Mouse (Mus musculus) kidney, embryonic 15.5 days (tissue): ENCODE results near the gene B3gnt8. TPM values are rescaled to one million over a fixed set of nuclear protein-coding genes. Genes with fewer than 3 reads are reported as not detected.
A peak's percentile ranks its signal among the peaks of the same experiment; 100 is the strongest.

Experiments
- ATAC-seq: fragments of 200-750 bp; cut with Nextera tagmentation; replicated peaks from 2 replicates; pipeline ENCODE4 v1.8.0; 2017; ENCODE audit warnings: moderate TSS enrichment; ENCODE audit not compliant: low FRiP score
- H3K27ac ChIP-seq: fragments of 300-500 bp; sonication (generic); 2 replicates; pipeline ENCODE4 v1.5.1; 2015; ENCODE audit warnings: mild to moderate bottlenecking, inconsistent platforms
- H3K27me3 ChIP-seq: fragments of 300-500 bp; sonication (generic); 2 replicates; pipeline ENCODE4 v1.6.1; 2015; ENCODE audit warnings: inconsistent platforms
- H3K36me3 ChIP-seq: fragments of 300-500 bp; sonication (generic); 2 replicates; pipeline ENCODE4 v1.6.1; 2015; ENCODE audit warnings: inconsistent platforms
- H3K4me1 ChIP-seq: fragments of 300-500 bp; sonication (generic); 2 replicates; pipeline ENCODE4 v1.6.1; 2015; ENCODE audit warnings: inconsistent platforms
- H3K4me2 ChIP-seq: fragments of 300-500 bp; sonication (generic); 2 replicates; pipeline ENCODE4 v1.6.1; 2015; ENCODE audit warnings: moderate library complexity, mild to moderate bottlenecking, inconsistent platforms
- H3K4me3 ChIP-seq: fragments of 300-500 bp; sonication (generic); replicated peaks from 2 replicates; pipeline ENCODE4 v1.5.1; 2015; ENCODE audit warnings: mild to moderate bottlenecking, inconsistent platforms
- H3K9ac ChIP-seq: fragments of 300-500 bp; sonication (generic); 2 replicates; pipeline ENCODE4 v1.6.1; 2015; ENCODE audit warnings: mild to moderate bottlenecking, inconsistent platforms
- H3K9me3 ChIP-seq: fragments of 300-500 bp; sonication (generic); replicated peaks from 2 replicates; pipeline ENCODE4 v1.6.1; 2016; ENCODE audit warnings: inconsistent platforms
- WGBS: fragments of 180-500 bp; shearing (Covaris S2); methylation state at CpG from one replicate; pipeline ENCODE4 v1.1.7; 2015; ENCODE audit warnings: mixed read lengths; 5-methylcytosine and 5-hydroxymethylcytosine counted together
- polyA plus RNA-seq: library from polyadenylated mRNA; unstranded; fragments of >200 nt; fragmentation: Nextera tagmentation; extraction: Ambion mirVana; gene quantifications from 2 replicates; pipeline ENCODE4 v1.2.1, GENCODE M21; 2015

The B3gnt8 gene
- polyA plus RNA-seq, 1 experiment from 2014 or later = 13.6 TPM

GRCm38 (mm10) chr7:25645074-25645473 lies 18.6 kb downstream of the B3gnt8 start:
- Histone ChIP-seq H3K9ac (no peak overlapping the region), H3K4me2 (no peak overlapping the region), H3K4me1 (peaks cover 10% of the 10 kb centered on the region), H3K4me3 (no peak overlapping the region), H3K9me3 (no peaks in the 10 kb centered on the region), H3K36me3 (peaks cover 4% of the 10 kb centered on the region; the same call in 1 of the 2 replicates), H3K27ac (peak overlapping the region; percentile 33; the same call in 1 of the 2 replicates), H3K27me3 (no peaks in the 10 kb centered on the region)
- 32% methylated on average over 14 of the region's 14 CpGs for WGBS
- 0 out of 2 replicates have a peak, but pooled peaks have one; percentile 19 for ATAC-seq

DNA sequence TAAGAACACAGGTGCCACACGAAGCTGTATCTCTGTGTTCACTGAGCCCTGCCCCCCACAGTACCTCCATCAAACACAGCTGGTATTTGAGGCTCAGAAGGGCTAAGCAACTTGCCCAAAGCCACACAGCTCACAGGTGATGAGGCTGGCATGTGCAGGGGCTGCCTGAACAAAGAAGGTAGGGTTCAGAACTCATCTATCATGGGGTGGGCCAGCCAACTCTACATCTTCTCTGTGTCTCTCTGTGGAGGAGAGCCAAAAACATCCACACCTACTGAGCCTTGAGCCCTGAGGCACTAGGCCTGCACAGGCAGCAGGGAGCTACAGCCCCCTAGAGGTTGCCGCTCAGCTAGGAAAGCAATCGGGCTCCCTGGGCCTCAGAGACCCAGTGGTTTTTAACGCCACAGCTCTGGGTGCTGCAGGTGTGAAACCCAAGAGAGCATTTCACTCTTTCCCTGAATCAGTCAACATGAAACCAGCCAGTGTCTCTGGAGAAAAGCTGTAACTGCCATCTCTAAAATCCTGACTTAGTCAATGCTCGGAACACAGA lies 21.2 kb downstream of the B3gnt8 start:
- no peak overlapping the region for H3K4me3 ChIP-seq
- no peaks in the 10 kb centered on the region for H3K9me3 ChIP-seq
- no peak overlapping the region for H3K4me2 ChIP-seq
- peaks cover 10% of the 10 kb centered on the region for H3K4me1 ChIP-seq
- 50% methylated on average over 5 of the region's 5 CpGs for WGBS
- H3K36me3 ChIP-seq = no peaks in the 10 kb centered on the region
- H3K27me3 ChIP-seq = no peaks in the 10 kb centered on the region
- no peak for ATAC-seq
- H3K9ac ChIP-seq = no peak overlapping the region
- no peak overlapping the region for H3K27ac ChIP-seq

DNA sequence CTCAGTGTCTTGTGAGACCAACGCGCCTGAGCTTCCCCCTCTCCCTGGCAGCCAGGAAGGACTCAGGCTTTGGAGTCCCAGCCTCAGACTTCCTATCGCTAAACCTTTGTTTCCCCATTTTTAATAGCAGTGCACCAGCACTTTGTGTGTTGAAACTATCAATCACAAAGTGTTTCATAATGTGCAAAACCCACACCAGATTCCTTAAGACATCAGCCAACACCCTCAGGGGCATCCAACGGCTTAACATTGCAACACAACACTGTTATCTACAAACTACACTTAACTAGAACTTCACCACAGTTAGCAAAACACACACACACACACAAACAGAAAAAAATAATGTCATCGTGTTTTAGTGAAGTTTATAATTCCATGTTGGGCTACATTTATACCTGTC lies 23.4 kb downstream of the B3gnt8 start:
- ATAC-seq = no peak
- no peaks in the 10 kb centered on the region; the same call in 1 of the 2 replicates for H3K36me3 ChIP-seq
- H3K27ac ChIP-seq = no peak overlapping the region
- H3K27me3 ChIP-seq = no peaks in the 10 kb centered on the region
- H3K9ac ChIP-seq = no peak overlapping the region
- H3K4me1 ChIP-seq = peaks cover 7% of the 10 kb centered on the region
- H3K4me2 ChIP-seq = no peak overlapping the region
- no peak overlapping the region for H3K4me3 ChIP-seq
- 79% methylated on average over 5 of the region's 5 CpGs for WGBS
- H3K9me3 ChIP-seq = no peaks in the 10 kb centered on the region

- Histone ChIP-seq H3K9me3 (no peaks in the 10 kb centered on the region), H3K36me3 (no peaks in the 10 kb centered on the region; the same call in 1 of the 2 replicates), H3K4me2 (no peak overlapping the region), H3K27me3 (no peaks in the 10 kb centered on the region), H3K27ac (no peak overlapping the region), H3K4me1 (peaks cover under 1% of the 10 kb centered on the region; the same call in 1 of the 2 replicates), H3K4me3 (no peak overlapping the region), H3K9ac (no peak overlapping the region)
- no peak for ATAC-seq
- WGBS = 89% methylated on average over 8 of the region's 8 CpGs
Measured at GRCm38 (mm10) chr7:25651281-25651680, 24.8 kb downstream of the B3gnt8 start.

DNA sequence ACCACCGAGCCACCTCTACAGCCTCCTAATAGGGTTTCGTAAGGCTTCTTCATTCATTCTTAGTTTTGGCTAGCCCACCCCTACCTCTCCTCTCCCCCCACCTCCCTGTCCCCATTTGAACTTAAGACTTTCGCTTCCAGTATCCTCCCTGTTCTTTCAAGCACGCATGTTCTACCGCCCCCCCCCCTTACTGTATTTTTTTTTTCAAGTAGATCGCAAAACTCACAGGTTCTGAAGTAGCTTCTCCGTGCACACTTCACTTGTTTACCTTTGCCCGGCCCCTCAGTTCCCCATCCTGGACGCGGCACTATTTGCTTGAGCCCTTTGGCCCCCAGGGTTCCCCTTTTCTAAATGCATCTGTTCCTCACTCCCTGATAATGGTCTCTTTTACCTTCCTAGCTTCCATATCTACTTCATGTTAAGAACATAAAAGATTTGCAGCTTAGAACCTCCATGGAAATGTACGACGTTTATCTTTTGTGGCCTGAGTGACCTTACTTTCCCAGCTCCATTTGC lies 25.8 kb downstream of the B3gnt8 start:
- 88% methylated on average over 12 of the region's 12 CpGs for WGBS
- Histone ChIP-seq H3K27me3 (no peaks in the 10 kb centered on the region), H3K27ac (no peak overlapping the region), H3K36me3 (no peaks in the 10 kb centered on the region; the same call in 1 of the 2 replicates), H3K9me3 (no peaks in the 10 kb centered on the region), H3K4me3 (no peak overlapping the region), H3K4me1 (peaks cover 11% of the 10 kb centered on the region), H3K9ac (no peak overlapping the region), H3K4me2 (no peak overlapping the region)
- ATAC-seq = no peak

GRCm38 (mm10) chr7:25655601-25656428 lies 29.4 kb downstream of the B3gnt8 start:
- ATAC-seq = no peak
- Histone ChIP-seq H3K4me2 (no peak overlapping the region), H3K4me3 (no peak overlapping the region), H3K9me3 (no peaks in the 10 kb centered on the region), H3K4me1 (peaks cover 32% of the 10 kb centered on the region), H3K27me3 (no peaks in the 10 kb centered on the region), H3K27ac (no peak overlapping the region), H3K36me3 (no peaks in the 10 kb centered on the region; the same call in 1 of the 2 replicates), H3K9ac (no peak overlapping the region)
- WGBS = 76% methylated on average over 11 of the region's 11 CpGs

DNA sequence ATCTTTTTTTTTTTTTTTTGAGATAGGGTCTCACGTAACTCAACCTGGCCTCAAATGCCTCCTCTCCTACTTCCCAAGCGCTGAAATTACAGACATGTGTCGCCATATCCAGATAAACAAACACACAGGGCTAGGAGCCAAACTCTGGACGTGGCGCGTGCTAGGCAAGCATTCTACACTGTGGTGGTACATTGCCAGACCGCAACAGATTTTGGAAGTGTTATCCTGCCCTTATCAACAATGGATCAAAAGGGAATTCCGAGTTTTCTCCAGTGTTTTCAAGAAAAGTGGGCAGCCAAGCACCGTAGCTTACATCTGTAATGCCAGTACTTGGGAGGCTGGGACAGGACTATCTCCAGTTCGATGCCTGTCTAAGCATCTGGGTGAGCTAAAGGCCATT lies 31.3 kb downstream of the B3gnt8 start:
- peaks cover 17% of the 10 kb centered on the region for H3K36me3 ChIP-seq
- H3K4me2 ChIP-seq = peak overlapping the region; percentile 84
- H3K4me3 ChIP-seq = peak overlapping the region; percentile 72
- peaks cover 32% of the 10 kb centered on the region for H3K4me1 ChIP-seq
- peak overlapping the region; percentile 72 for H3K9ac ChIP-seq
- H3K27ac ChIP-seq = no peak overlapping the region
- ATAC-seq = no peak
- WGBS = 35% methylated on average over 10 of the region's 10 CpGs
- no peaks in the 10 kb centered on the region for H3K9me3 ChIP-seq
- no peaks in the 10 kb centered on the region for H3K27me3 ChIP-seq

DNA sequence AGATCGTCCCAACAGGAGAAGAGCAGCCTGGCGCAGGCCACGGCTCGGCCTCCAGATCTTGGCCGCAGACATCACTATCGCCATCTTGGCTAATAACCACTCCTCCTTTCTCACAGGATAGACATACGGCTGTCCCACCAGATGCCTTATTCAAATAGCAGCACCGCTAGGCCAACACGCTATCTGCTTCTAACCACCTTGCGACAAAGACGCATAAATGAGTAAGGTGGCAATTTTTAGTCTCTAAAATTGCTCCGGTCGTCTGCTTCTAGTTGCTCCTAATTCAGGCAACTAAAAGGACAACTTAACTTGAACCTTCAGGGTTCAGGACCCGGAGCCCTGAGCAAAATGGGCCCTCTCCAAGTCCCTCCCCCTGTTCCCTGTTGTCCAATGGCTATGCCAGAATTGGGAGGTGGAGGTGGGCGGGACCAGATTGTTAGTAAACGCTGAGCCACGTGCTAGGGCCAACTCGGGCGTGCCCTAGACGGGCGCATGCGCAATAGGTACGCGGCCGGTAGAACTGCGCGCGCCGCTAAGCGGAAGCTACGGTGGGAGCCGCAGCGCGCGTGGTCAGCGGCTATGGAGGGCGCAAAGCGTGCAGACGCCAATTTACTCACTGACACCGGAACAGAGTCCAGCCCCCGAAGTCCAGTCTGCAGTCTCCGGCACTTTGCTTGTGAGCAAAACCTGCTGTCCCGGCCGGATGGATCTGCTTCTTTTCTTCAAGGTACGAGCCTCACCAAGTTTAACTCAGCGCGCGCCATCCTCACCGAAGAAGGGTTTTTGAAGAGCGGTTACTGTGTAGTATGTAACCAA lies 32.4 kb downstream of the B3gnt8 start, which contains the start of the genes Bckdha and Exosc5:
TSS of gene Bckdha (minus strand) at position 325 of the 816 bp plus-strand sequence.
TSS of gene Exosc5 (plus strand) at position 508 of the 816 bp plus-strand sequence.
- Histone ChIP-seq H3K4me3 (peak within 1 kb of the TSS; percentile 72), H3K36me3 (peaks cover 28% of the 10 kb centered on the region), H3K4me1 (peaks cover 32% of the 10 kb centered on the region), H3K4me2 (peak within 1 kb of the TSS; percentile 84), H3K9ac (peak within 1 kb of the TSS; percentile 72), H3K9me3 (no peaks in the 10 kb centered on the region), H3K27me3 (no peaks in the 10 kb centered on the region), H3K27ac (peak within 1 kb of the TSS; percentile 82)
- peak; percentile 99 for ATAC-seq
- under 1% methylated on average over 50 of the region's 50 CpGs for WGBS

GRCm38 (mm10) chr7:25666381-25666780 lies 39.9 kb downstream of the B3gnt8 start:
- H3K4me1 ChIP-seq = no peaks in the 10 kb centered on the region

DNA sequence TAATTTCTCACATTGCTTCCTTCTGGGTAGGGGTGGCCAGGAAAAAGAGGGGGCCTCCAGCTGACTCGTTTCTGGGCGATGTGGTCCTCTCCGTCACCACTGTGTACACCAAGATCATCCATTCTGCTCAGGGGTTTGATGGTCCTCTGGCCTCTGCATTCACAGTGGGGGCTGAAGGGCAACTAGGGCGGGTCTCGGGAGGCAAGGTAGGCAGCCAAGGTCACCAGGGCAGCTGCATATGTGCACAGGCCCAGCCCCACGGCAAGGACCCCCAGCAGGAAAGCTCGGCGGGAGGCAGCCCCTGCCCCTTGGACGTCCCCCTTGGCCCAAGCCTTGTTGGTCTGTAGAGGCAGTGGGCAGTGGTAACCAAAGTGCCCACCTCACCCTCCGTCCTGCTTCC lies 42.7 kb downstream of the B3gnt8 start:
- no peak overlapping the region for H3K4me2 ChIP-seq
- 88% methylated on average over 10 of the region's 10 CpGs for WGBS
- no peak for ATAC-seq

More at GRCm38 (mm10) chr7:25666381-25666780, 39.9 kb downstream of the B3gnt8 start:
- ATAC-seq = no peak
- peaks cover 83% of the 10 kb centered on the region for H3K36me3 ChIP-seq
- no peak overlapping the region for H3K4me2 ChIP-seq
- H3K9me3 ChIP-seq = no peaks in the 10 kb centered on the region
- no peak overlapping the region for H3K9ac ChIP-seq
- 92% methylated on average over 8 of the region's 8 CpGs for WGBS
- no peak overlapping the region for H3K4me3 ChIP-seq
- H3K27ac ChIP-seq = no peak overlapping the region
- H3K27me3 ChIP-seq = no peaks in the 10 kb centered on the region

GRCm38 (mm10) chr7:25669631-25670030 lies 43.2 kb downstream of the B3gnt8 start:
- no peak for ATAC-seq

More for the DNA sequence above, 42.7 kb downstream of the B3gnt8 start:
- no peaks in the 10 kb centered on the region for H3K4me1 ChIP-seq
- H3K9me3 ChIP-seq = no peaks in the 10 kb centered on the region
- H3K9ac ChIP-seq = no peak overlapping the region
- peaks cover 55% of the 10 kb centered on the region for H3K36me3 ChIP-seq
- H3K27me3 ChIP-seq = peaks cover 18% of the 10 kb centered on the region
- no peak overlapping the region for H3K4me3 ChIP-seq
- no peak overlapping the region for H3K27ac ChIP-seq

More at GRCm38 (mm10) chr7:25669631-25670030, 43.2 kb downstream of the B3gnt8 start:
- peaks cover 50% of the 10 kb centered on the region for H3K36me3 ChIP-seq
- no peak overlapping the region for H3K4me3 ChIP-seq
- H3K4me1 ChIP-seq = peaks cover 4% of the 10 kb centered on the region
- no peak overlapping the region for H3K4me2 ChIP-seq
- WGBS = 79% methylated on average over 9 of the region's 9 CpGs
- H3K9ac ChIP-seq = no peak overlapping the region
- no peaks in the 10 kb centered on the region for H3K9me3 ChIP-seq
- H3K27ac ChIP-seq = no peak overlapping the region
- peaks cover 23% of the 10 kb centered on the region for H3K27me3 ChIP-seq
